Mouse (Mus musculus): ENCODE data around the gene Hoxa10.

GRCm38 (mm10) chr6:52185834-52186233 lies 54.8 kb downstream of the Hoxa10 start:
- no peak for TF ChIP-seq POLR2A (IDR thresholded peaks at IDR 0.05; ENCODE audit: low read depth, low read length)
- TF ChIP-seq CTCF (conservative IDR thresholded peaks at IDR 0.05; ENCODE audit: insufficient read depth, insufficient read length, low read depth, low read length): no peak
